11 mouse cellular contexts compared by ENCODE assay signal in the genomic region with DNA sequence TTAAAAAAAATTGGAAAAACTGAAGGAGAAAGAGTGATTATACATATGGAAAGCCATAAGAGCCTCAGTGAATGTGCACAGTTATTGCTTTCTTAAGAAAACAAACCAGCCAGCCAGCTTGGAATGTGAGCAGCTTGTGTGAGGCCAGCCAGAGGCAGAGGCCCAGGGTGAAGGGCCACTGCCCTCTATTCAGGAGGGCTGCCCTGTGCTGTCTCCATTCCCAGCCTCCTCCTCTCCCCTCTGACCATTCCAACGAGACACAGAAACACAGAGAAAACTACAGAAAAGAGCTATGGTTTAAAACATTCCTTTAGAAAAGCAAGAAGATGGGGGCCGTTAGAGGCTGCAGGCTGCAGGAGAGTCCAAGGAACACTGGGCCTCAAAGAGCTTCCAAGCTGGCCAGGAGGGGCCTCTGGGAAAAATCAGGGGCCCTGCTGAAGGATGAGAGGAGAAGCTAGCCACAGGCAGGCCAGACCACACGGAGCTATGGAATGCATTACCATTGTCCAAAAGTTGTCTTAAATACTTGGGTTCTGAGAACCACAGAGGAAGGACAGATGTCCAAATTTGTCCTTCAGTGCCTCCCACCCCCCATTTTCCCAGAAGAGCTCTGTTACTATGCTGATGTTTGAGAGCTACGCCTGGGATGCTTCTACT. TPM values are rescaled to one million over a fixed set of nuclear protein-coding genes. Genes with fewer than 3 reads are reported as not detected.
DNase-seq lines count a peak whose midpoint lies in the region; ATAC-seq and TF ChIP-seq lines count a peak whose summit lies in the region.
"Had no signal": no experiment of that assay in that cellular context is flagged by ENCODE, and none has a peak within 500 bp of the region (broad histone marks: within the 10 kb centered on the region; RNA-seq: fewer than 3 reads in every experiment).

No protein-coding gene starts in this region.

- H3K9ac ChIP-seq in lung, embryonic 16.5 days (ENCODE audit: low read length): peak overlapping the region; percentile 31; the same call in 1 of the 2 replicates
- H3K9ac ChIP-seq in intestine, embryonic 16.5 days (ENCODE audit: low read depth, low read length): peak overlapping the region; percentile 44; the same call in 1 of the 2 replicates
- H3K9ac ChIP-seq in stomach, embryonic 15.5 days: no peak overlapping the region

- H3K4me3 ChIP-seq in gastrocnemius, adult 2 months: no peak overlapping the region
- no peak overlapping the region for H3K4me3 ChIP-seq in lung, embryonic 16.5 days (ENCODE audit: low read length)
- H3K4me3 ChIP-seq in intestine, embryonic 16.5 days (ENCODE audit: low read length): no peak overlapping the region
- H3K4me3 ChIP-seq in stomach, embryonic 15.5 days (replicated peaks): no peak overlapping the region

- peak; percentile 30 for DNase-seq in gastrocnemius, adult 2 months
- no peak for DNase-seq in gastrocnemius, postnatal 10 days
- DNase-seq in lung, postnatal 10 days: no peak
- DNase-seq in cerebellum, adult 11-12 months: no peak
- DNase-seq: B cell, adult 2 months; cerebellum, postnatal 36 days had no signal

- TF ChIP-seq CTCF in gastrocnemius, adult 2 months (IDR thresholded peaks at IDR 0.05): no peak

- H3K9me3 ChIP-seq in lung, embryonic 16.5 days (ENCODE audit: control insufficient read depth, low read length): no peaks in the 10 kb centered on the region
- no peaks in the 10 kb centered on the region for H3K9me3 ChIP-seq in intestine, embryonic 16.5 days (ENCODE audit: control insufficient read depth, low read length)
- H3K9me3 ChIP-seq in stomach, embryonic 15.5 days: no peaks in the 10 kb centered on the region

- intact Hi-C loops in gastrocnemius, adult 2 months (cut with DNase I): no loop called here

- H3K36me3 ChIP-seq in lung, embryonic 16.5 days (ENCODE audit: control insufficient read depth, insufficient read depth, low read length): no peaks in the 10 kb centered on the region
- H3K36me3 ChIP-seq in intestine, embryonic 16.5 days (ENCODE audit: control insufficient read depth, insufficient read depth, low read length): no peaks in the 10 kb centered on the region
- no peaks in the 10 kb centered on the region for H3K36me3 ChIP-seq in stomach, embryonic 15.5 days

- H3K27ac ChIP-seq in gastrocnemius, adult 2 months: no peak overlapping the region
- H3K27ac ChIP-seq in lung, embryonic 16.5 days (ENCODE audit: low read length): peak overlapping the region; percentile 85
- H3K27ac ChIP-seq in intestine, embryonic 16.5 days (ENCODE audit: low read length): peak overlapping the region; percentile 85
- peak overlapping the region; percentile 76 for H3K27ac ChIP-seq in stomach, embryonic 15.5 days

- H3K4me1 ChIP-seq in lung, embryonic 16.5 days (replicated peaks; ENCODE audit: control insufficient read depth, insufficient read depth, low read length): peaks cover 21% of the 10 kb centered on the region
- peaks cover 17% of the 10 kb centered on the region for H3K4me1 ChIP-seq in intestine, embryonic 16.5 days (ENCODE audit: control insufficient read depth, insufficient read depth, low read length)
- peaks cover 23% of the 10 kb centered on the region for H3K4me1 ChIP-seq in stomach, embryonic 15.5 days

- peak; percentile 39 for ATAC-seq in lung, embryonic 16.5 days (ENCODE audit: low read depth)
- ATAC-seq in intestine, embryonic 16.5 days: peak; percentile 59
- ATAC-seq in stomach, embryonic 15.5 days (ENCODE audit: insufficient read depth, low FRiP score, low read depth): no peak
- ATAC-seq in megakaryocyte-erythroid progenitor cell, adult 5-6 weeks (replicated peaks; ENCODE audit: low FRiP score, low TSS enrichment, poor library complexity, severe bottlenecking): no peak

- H3K4me2 ChIP-seq in lung, embryonic 16.5 days (ENCODE audit: low read depth, low read length): no peak overlapping the region
- H3K4me2 ChIP-seq in intestine, embryonic 16.5 days (ENCODE audit: low read depth, low read length): no peak overlapping the region
- no peak overlapping the region for H3K4me2 ChIP-seq in stomach, embryonic 15.5 days

- 40% methylated on average over 4 of the region's 4 CpGs for WGBS in lung, embryonic 16.5 days
- 35% methylated on average over 4 of the region's 4 CpGs for WGBS in intestine, embryonic 16.5 days
- 32% methylated on average over 4 of the region's 4 CpGs for WGBS in stomach, embryonic 15.5 days

- no peaks in the 10 kb centered on the region for H3K27me3 ChIP-seq in lung, embryonic 16.5 days (ENCODE audit: control insufficient read depth, insufficient read depth, low read depth, low read length)
- H3K27me3 ChIP-seq in intestine, embryonic 16.5 days (replicated peaks; ENCODE audit: control insufficient read depth, insufficient read depth, low read length): no peaks in the 10 kb centered on the region
- no peaks in the 10 kb centered on the region for H3K27me3 ChIP-seq in stomach, embryonic 15.5 days (replicated peaks)

RNA-seq across cellular contexts. Expression of a gene that starts 2.7 kb away (rescaled TPM):
- total RNA-seq in gastrocnemius, adult 2 months (2021): not detected
- under 1 TPM in 1 of 2 experiments, not detected in 1; 0.19 TPM for total RNA-seq in gastrocnemius, postnatal 10 days (2021)
- 5.4 and 5.7 TPM in 2 replicates for polyA plus RNA-seq in lung, embryonic 16.5 days (2015; fragmentation: Nextera tagmentation; extraction: Ambion mirVana)
- polyA plus RNA-seq in intestine, embryonic 16.5 days (2015; fragmentation: Nextera tagmentation; extraction: Ambion mirVana): 358 and 408 TPM in 2 replicates
- 732 and 1,077 TPM in 2 replicates for polyA plus RNA-seq in stomach, embryonic 15.5 days (2015; fragmentation: Nextera tagmentation; extraction: Ambion mirVana)
- total RNA-seq in megakaryocyte-erythroid progenitor cell, adult 5-6 weeks (2014; fragmentation: Nextera tagmentation): not detected in 2 replicates
- total RNA-seq in megakaryocyte-erythroid progenitor cell, adult 5-6 weeks (2017): not detected in 2 replicates
- total RNA-seq: left cerebral cortex, postnatal 14 days had no signal

RNA-seq across cellular contexts. Expression of a gene that starts 25.5 kb away (rescaled TPM):
- not detected for total RNA-seq in gastrocnemius, adult 2 months (2021)
- under 1 TPM; 0.78 to 0.93 TPM for total RNA-seq in gastrocnemius, postnatal 10 days (2021)
- polyA plus RNA-seq in lung, embryonic 16.5 days (2015; fragmentation: Nextera tagmentation; extraction: Ambion mirVana): 0.33 TPM in 1 of 2 replicates, not detected in the other
- not detected in 2 replicates for polyA plus RNA-seq in intestine, embryonic 16.5 days (2015; fragmentation: Nextera tagmentation; extraction: Ambion mirVana)
- 0.14 and 0.21 TPM in 2 replicates for polyA plus RNA-seq in stomach, embryonic 15.5 days (2015; fragmentation: Nextera tagmentation; extraction: Ambion mirVana)
- not detected in 2 replicates for total RNA-seq in megakaryocyte-erythroid progenitor cell, adult 5-6 weeks (2014; fragmentation: Nextera tagmentation)
- not detected in 2 replicates for total RNA-seq in megakaryocyte-erythroid progenitor cell, adult 5-6 weeks (2017)
- total RNA-seq: left cerebral cortex, postnatal 14 days had no signal

RNA-seq across cellular contexts. Expression of a gene that starts 57.2 kb away (rescaled TPM):
- total RNA-seq in gastrocnemius, adult 2 months (2021): 1 to 10 TPM in 1 of 2 experiments, under 1 TPM in 1; 0.20 to 1.6 TPM
- 1 to 10 TPM; 3.4 to 3.7 TPM for total RNA-seq in gastrocnemius, postnatal 10 days (2021)
- 15.6 and 16.0 TPM in 2 replicates for polyA plus RNA-seq in lung, embryonic 16.5 days (2015; fragmentation: Nextera tagmentation; extraction: Ambion mirVana)
- polyA plus RNA-seq in intestine, embryonic 16.5 days (2015; fragmentation: Nextera tagmentation; extraction: Ambion mirVana): 6.2 and 6.6 TPM in 2 replicates
- 10.0 and 11.5 TPM in 2 replicates for polyA plus RNA-seq in stomach, embryonic 15.5 days (2015; fragmentation: Nextera tagmentation; extraction: Ambion mirVana)
- total RNA-seq in megakaryocyte-erythroid progenitor cell, adult 5-6 weeks (2014; fragmentation: Nextera tagmentation): 17.9 and 22.2 TPM in 2 replicates
- 11.7 and 12.0 TPM in 2 replicates for total RNA-seq in megakaryocyte-erythroid progenitor cell, adult 5-6 weeks (2017)

Comparison
In these comparisons a context has a peak if more than half of its experiments do, and no peak if none do; other contexts are left out.
1. ATAC-seq: peak in lung, embryonic 16.5 days (single experiment) and intestine, embryonic 16.5 days (single experiment); none in stomach, embryonic 15.5 days (single experiment) and megakaryocyte-erythroid progenitor cell, adult 5-6 weeks (single experiment).